Mouse (Mus musculus): ENCODE data around the gene Mfn1. TPM values are rescaled to one million over a fixed set of nuclear protein-coding genes. Genes with fewer than 3 reads are reported as not detected.

The Mfn1 gene
- total and polyA plus RNA-seq, 3 experiments: 7.8 to 71.2 (median 67.9) TPM

DNA sequence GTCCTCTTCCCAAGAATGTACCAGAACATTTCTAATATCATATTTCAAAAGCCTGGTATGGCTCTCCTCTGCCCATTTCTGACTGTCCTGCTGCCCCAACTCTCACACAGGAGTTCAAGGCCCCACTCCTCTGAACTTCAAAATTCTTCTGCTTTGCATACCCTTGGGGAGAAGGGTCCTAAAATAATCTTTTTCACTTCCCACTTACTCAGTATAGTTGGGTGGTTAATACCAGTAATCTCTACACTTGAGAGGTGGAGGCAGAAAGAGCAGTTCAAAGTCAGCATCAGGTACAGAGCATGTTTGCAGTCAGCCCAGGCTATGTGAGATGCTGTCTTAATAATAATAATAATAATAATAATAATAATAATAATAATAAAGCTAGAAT lies 38.3 kb upstream of the Mfn1 start:
- no peak for ATAC-seq (ENCODE audit: extremely low read depth, insufficient number of reproducible peaks, low FRiP score, poor library complexity, severe bottlenecking)
- no peaks in the 10 kb centered on the region for H3K4me1 ChIP-seq (ENCODE audit: insufficient read depth, low read depth, low read length)
- no peaks in the 10 kb centered on the region for H3K9me3 ChIP-seq (replicated peaks)
- peaks cover 15% of the 10 kb centered on the region for H3K27me3 ChIP-seq (ENCODE audit: insufficient read depth, low read length)
- TF ChIP-seq GATA2 (IDR thresholded peaks at IDR 0.05; ENCODE audit: borderline replicate concordance, low read depth, low read length): no peak
- TF ChIP-seq POLR2AphosphoS5 (IDR thresholded peaks at IDR 0.05; ENCODE audit: insufficient replicate concordance, low read depth, low read length): no peak
- no peak for TF ChIP-seq TAL1 (conservative IDR thresholded peaks at IDR 0.05; ENCODE audit: low read depth, low read length)
- no peak for TF ChIP-seq CTCF (IDR thresholded peaks at IDR 0.05; ENCODE audit: low read depth, low read length)
- no peak for TF ChIP-seq GATA1 (IDR thresholded peaks at IDR 0.05; ENCODE audit: borderline replicate concordance, low read length)
- H3K36me3 ChIP-seq (replicated peaks): no peaks in the 10 kb centered on the region
- no peak for DNase-seq (ENCODE audit: low spot score)
- H3K4me3 ChIP-seq (ENCODE audit: low read depth, low read length): no peak overlapping the region

DNA sequence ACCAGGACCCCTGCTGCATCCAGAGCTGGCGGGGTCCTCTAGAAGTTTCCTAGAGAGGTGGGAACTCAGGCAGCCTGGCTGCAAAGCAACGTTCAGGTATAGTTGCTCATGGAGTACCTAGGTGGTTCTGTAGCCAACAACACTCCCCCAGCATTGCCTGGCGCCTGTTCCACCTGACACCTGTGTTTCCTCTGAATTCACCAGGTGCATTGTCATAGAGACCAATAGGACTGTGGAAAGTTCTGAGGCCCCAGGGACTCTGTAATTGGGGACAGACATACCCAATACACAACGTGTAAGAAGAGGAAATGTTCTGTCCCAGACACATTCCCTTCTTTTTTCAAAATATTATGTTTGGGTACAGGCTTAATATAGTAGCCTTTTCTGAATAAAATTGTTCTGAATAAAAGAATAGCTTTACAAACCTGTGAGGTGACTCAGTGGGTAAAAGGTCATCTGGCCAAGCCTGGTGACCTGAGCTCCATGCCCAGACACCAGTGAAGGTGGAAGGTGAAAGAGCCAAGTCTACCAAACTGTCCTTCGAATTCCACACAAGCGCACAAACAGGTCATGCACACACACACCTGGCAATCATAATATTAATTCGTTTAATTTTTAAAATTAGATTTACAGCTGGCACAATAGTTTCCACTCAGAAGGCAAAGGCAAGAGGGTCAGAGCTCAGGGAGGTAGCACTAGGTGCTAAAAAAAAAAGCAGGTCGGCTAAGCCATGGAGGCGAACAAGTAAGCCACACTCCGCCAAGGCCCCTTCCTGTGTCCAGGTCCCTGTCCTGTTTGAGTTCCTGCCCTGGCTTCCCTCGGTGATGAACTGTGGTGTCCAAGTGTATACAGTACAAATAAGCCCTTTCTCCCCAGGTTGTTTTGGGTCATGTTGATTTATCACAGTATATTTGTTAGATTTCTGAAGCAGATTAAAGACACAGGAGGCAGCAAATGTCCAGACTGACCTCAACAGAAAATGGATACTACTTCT lies 36.9 kb upstream of the Mfn1 start, which contains the start of gene Kcnmb3:
Gene Kcnmb3 (minus strand): TSS at position 135 of the 994 bp plus-strand sequence.
- Histone ChIP-seq H3K9me3 (replicated peaks) (no peaks in the 10 kb centered on the region), H3K27me3 (ENCODE audit: insufficient read depth, low read length) (peaks cover 26% of the 10 kb centered on the region), H3K36me3 (replicated peaks) (no peaks in the 10 kb centered on the region), H3K4me3 (ENCODE audit: low read depth, low read length) (no peak within 1 kb of the TSS), H3K4me1 (ENCODE audit: insufficient read depth, low read depth, low read length) (no peaks in the 10 kb centered on the region)
- ATAC-seq (ENCODE audit: extremely low read depth, insufficient number of reproducible peaks, low FRiP score, poor library complexity, severe bottlenecking): no peak
- TF ChIP-seq CTCF (IDR thresholded peaks at IDR 0.05; ENCODE audit: low read depth, low read length) (no peak), GATA1 (IDR thresholded peaks at IDR 0.05; ENCODE audit: borderline replicate concordance, low read length) (no peak), GATA2 (IDR thresholded peaks at IDR 0.05; ENCODE audit: borderline replicate concordance, low read depth, low read length) (no peak), TAL1 (conservative IDR thresholded peaks at IDR 0.05; ENCODE audit: low read depth, low read length) (no peak), POLR2AphosphoS5 (IDR thresholded peaks at IDR 0.05; ENCODE audit: insufficient replicate concordance, low read depth, low read length) (no peak)
- DNase-seq (ENCODE audit: low spot score): no peak

DNA sequence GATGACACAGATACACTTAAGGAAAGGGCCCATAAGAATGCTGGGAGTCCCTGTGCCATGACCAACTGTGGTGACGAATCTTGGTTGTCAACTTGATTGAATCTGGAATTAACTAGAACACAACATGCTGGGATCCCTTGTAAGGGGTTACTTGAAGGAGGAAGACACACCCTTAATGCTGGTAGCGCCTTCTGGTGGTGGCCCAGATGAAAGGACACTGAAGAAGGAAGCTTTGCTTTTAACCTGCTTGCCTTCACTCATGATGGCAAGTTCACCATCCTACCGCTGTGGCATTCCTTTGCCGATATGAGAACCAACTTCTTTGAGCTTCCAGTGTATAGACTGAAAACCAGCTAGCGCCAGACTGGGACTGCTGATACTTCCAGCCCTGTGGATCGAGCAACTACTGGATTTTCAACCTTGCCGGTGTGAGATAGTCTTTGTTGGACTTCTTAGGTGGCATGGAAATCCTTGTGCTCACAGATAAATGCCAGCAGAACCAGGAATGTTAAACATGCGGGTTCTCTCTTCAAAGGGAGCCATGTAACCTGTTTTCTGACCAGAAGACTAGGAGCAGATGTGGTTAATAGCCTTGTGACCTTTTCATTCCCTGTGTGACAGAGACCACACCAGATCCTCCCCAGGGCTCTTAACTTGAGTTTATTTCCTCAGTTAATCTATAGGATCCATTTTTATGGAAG lies 34.7 kb upstream of the Mfn1 start:
- H3K9me3 ChIP-seq (replicated peaks): no peaks in the 10 kb centered on the region
- H3K36me3 ChIP-seq (replicated peaks): no peaks in the 10 kb centered on the region
- no peaks in the 10 kb centered on the region for H3K4me1 ChIP-seq (ENCODE audit: insufficient read depth, low read depth, low read length)
- ATAC-seq (ENCODE audit: extremely low read depth, insufficient number of reproducible peaks, low FRiP score, poor library complexity, severe bottlenecking) (no peak), DNase-seq (ENCODE audit: low spot score) (no peak)
- no peak overlapping the region for H3K4me3 ChIP-seq (ENCODE audit: low read depth, low read length)
- H3K27me3 ChIP-seq (ENCODE audit: insufficient read depth, low read length): peaks cover 24% of the 10 kb centered on the region
- TF ChIP-seq POLR2AphosphoS5 (IDR thresholded peaks at IDR 0.05; ENCODE audit: insufficient replicate concordance, low read depth, low read length) (no peak), TAL1 (conservative IDR thresholded peaks at IDR 0.05; ENCODE audit: low read depth, low read length) (no peak), GATA2 (IDR thresholded peaks at IDR 0.05; ENCODE audit: borderline replicate concordance, low read depth, low read length) (no peak), GATA1 (IDR thresholded peaks at IDR 0.05; ENCODE audit: borderline replicate concordance, low read length) (no peak), CTCF (IDR thresholded peaks at IDR 0.05; ENCODE audit: low read depth, low read length) (no peak; the same call in 1 of the 2 replicates)

DNA sequence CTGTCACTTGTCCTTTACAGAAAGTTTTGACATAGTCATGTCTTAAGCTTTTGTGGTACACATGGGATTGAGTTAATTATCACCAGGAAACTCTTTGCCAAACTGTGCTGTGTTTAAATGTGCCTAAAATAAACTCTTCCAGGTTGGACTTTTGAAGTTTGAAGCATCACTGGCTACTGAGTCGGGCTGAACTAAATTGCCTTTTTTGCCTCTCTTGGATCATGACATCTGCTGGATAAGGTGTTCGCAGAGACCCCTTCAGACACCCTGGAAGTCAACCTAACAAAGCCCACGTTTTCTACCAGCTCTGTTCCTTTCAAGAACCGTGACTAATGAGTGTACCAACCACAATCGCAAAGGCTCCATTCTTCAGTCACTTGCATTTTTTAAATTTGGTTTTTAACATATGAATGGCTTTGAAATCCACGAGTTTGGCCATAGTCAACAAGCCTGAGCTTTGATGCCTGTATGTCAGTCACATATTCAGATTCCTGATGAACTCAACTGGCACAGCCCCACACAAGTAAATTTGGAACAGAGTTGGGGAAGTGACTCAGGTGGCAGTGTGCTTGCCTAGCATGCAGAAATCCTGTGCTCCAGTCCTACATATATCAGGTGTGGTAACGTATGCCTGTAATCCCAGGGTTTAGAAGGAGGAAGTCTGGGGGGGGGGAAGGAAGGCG lies 34.0 kb upstream of the Mfn1 start:
- no peak for ATAC-seq (ENCODE audit: extremely low read depth, insufficient number of reproducible peaks, low FRiP score, poor library complexity, severe bottlenecking)
- peaks cover 24% of the 10 kb centered on the region for H3K27me3 ChIP-seq (ENCODE audit: insufficient read depth, low read length)
- no peaks in the 10 kb centered on the region for H3K36me3 ChIP-seq (replicated peaks)
- no peaks in the 10 kb centered on the region for H3K4me1 ChIP-seq (ENCODE audit: insufficient read depth, low read depth, low read length)
- H3K9me3 ChIP-seq (replicated peaks): no peaks in the 10 kb centered on the region
- TF ChIP-seq TAL1 (conservative IDR thresholded peaks at IDR 0.05; ENCODE audit: low read depth, low read length) (no peak), GATA1 (IDR thresholded peaks at IDR 0.05; ENCODE audit: borderline replicate concordance, low read length) (no peak), POLR2AphosphoS5 (IDR thresholded peaks at IDR 0.05; ENCODE audit: insufficient replicate concordance, low read depth, low read length) (no peak), CTCF (IDR thresholded peaks at IDR 0.05; ENCODE audit: low read depth, low read length) (no peak), GATA2 (IDR thresholded peaks at IDR 0.05; ENCODE audit: borderline replicate concordance, low read depth, low read length) (no peak)
- no peak overlapping the region for H3K4me3 ChIP-seq (ENCODE audit: low read depth, low read length)
- no peak for DNase-seq (ENCODE audit: low spot score)

- Histone ChIP-seq H3K9me3 (replicated peaks) (no peaks in the 10 kb centered on the region), H3K4me3 (ENCODE audit: low read depth, low read length) (no peak overlapping the region), H3K27me3 (ENCODE audit: insufficient read depth, low read length) (peaks cover 24% of the 10 kb centered on the region), H3K4me1 (ENCODE audit: insufficient read depth, low read depth, low read length) (no peaks in the 10 kb centered on the region), H3K36me3 (replicated peaks) (no peaks in the 10 kb centered on the region)
- DNase-seq (ENCODE audit: low spot score): no peak
- TF ChIP-seq TAL1 (conservative IDR thresholded peaks at IDR 0.05; ENCODE audit: low read depth, low read length): no peak
- TF ChIP-seq CTCF (IDR thresholded peaks at IDR 0.05; ENCODE audit: low read depth, low read length): no peak
- no peak for TF ChIP-seq GATA1 (IDR thresholded peaks at IDR 0.05; ENCODE audit: borderline replicate concordance, low read length)
- TF ChIP-seq POLR2AphosphoS5 (IDR thresholded peaks at IDR 0.05; ENCODE audit: insufficient replicate concordance, low read depth, low read length): no peak
- TF ChIP-seq GATA2 (IDR thresholded peaks at IDR 0.05; ENCODE audit: borderline replicate concordance, low read depth, low read length): no peak
- ATAC-seq (ENCODE audit: extremely low read depth, insufficient number of reproducible peaks, low FRiP score, poor library complexity, severe bottlenecking): no peak
Measured at GRCm38 (mm10) chr3:32495856-32496710, 33.2 kb upstream of the Mfn1 start.
